Mouse (Mus musculus) activated CD4-positive, CD25-positive, alpha-beta regulatory T cell (primary cell): ENCODE measurements around the gene Slc41a1. TPM values are rescaled to one million over a fixed set of nuclear protein-coding genes. Genes with fewer than 3 reads are reported as not detected.

Source experiments
- polyA plus RNA-seq, 2 experiments: library from polyadenylated mRNA; unstranded; fragments of 100-300 nt; shearing (Covaris generic); gene quantifications; one replicate each; pipeline ENCODE4 v1.2.1; 2017

The Slc41a1 gene
- polyA plus RNA-seq = 10 to 100 TPM; 19.9 to 27.6 TPM

DNA sequence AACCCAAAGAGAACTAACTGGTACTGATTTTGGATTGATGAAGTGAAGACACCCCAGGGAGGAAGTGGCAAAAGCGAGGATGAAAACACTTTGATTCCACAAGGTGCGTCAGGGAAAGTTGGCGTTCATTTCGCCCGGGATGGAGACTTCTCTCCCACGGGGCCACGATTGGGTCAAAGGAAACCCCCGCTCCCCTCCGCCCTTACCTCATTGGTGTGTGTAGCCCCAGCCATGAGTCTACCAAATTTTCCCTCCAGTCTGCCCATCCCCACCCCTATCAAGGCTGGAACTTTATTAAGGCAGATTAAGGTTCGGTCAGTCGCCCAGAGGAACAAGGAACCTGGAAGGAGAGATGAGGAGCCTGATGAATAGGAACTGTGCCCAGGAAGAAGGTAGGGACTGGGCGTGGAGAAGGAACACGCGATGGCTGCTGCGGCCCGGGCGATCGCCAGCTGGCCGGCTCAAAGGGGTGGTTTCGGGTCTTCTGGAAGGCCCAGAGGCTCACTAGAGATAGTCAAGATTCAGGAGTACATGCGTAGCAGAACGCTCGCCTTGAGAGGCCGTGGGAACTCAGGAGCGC lies at the start of gene Slc41a1:
Gene Slc41a1 (plus strand): TSS at position 287 of the 580 bp plus-strand sequence.

DNA sequence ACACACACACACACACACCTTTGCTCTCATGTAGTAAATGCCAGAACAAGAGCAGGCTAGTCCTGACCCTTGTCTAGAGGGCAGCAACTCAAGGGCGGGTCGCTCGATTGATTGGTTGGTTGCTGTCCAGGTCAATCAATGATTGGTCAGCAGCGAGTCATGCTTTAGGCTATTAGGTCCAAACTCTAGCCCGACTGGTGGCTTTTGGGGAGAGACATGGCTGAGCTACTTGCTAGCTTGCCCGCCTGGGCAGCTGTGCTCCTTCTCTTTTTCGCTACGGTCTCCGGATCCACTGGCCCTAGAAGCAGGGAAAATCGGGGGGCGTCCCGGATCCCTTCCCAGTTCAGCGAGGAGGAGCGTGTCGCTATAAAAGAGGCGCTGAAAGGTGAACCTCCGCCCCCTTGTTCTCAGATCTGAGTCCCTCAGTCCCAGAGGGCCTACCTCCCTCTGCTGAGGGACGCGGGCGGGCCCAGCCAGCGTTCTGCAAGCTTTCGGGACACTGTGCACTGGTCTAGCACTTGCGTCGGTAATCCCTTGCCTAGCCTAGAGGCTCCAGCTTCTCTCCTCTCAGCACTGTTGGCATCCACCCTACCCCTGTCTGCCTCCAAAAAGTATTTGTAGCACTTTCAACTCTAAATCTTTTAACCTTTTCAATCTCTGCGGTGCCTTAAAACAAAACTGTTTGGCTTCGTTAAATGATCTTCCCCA lies 29.9 kb upstream of the Slc41a1 start, which contains the start of gene Pm20d1:
Gene Pm20d1 (plus strand): TSS at position 180 of the 708 bp plus-strand sequence.

DNA sequence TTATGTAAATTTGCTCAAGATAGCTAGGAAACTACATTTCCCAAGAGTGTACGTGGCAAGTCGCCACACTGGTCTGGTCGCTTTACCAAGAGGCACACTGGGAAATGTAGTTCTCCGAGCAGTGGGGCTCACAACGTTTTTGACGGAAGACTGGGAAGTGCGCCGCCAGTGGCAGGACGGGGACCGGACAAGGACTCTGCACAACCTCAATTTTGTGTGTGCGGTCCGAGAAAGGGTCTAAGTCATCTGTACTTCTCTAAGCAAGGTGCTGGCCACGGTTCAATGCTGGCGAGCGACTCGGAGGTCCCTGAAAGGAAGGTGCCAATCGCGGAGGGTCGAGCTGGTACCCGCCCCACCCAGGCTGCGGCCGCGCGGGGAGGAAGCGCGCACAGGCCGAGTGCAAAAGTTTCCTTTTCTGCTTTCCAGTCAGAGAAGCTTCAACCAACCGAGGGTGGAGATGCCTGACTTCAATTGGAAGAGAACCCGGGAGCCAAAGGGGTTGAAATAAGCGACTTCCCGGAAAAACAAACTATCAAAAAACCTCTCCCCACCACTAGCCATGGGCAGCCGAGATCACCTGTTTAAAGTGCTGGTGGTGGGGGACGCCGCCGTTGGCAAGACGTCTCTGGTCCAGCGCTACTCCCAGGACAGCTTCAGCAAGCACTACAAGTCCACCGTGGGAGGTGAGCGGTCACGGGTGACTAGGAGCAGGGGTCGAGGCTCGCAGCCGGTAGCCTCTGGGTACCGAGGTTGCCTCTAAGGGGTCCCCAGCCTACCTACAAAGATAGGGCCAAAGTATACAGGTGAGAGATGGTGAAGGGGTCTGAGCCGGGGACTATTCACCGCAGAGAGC lies 40.0 kb downstream of the Slc41a1 start, which contains the start of gene Rab29:
Gene Rab29 (plus strand): TSS at position 132 of the 853 bp plus-strand sequence.

Other genes with a start within 250 kb of the Slc41a1 start
- gene Avpr1b, start 228.3 kb upstream of the Slc41a1 start, polyA plus RNA-seq = under 1 TPM in 1 of 2 experiments, not detected in 1; 0.14 TPM
- gene Ctse, start 189.2 kb upstream of the Slc41a1 start, polyA plus RNA-seq = 100 to 1,000 TPM in 1 of 2 experiments, 10 to 100 TPM in 1; 18.0 to 405 TPM
- gene Rab7b, start 138.8 kb upstream of the Slc41a1 start, polyA plus RNA-seq = under 1 TPM; 0.44 to 0.74 TPM
- under 1 TPM in 1 of 2 experiments, not detected in 1; 0.39 TPM for gene Slc26a9, start 83.5 kb upstream of the Slc41a1 start, polyA plus RNA-seq
- gene Pm20d1, start 30.1 kb upstream of the Slc41a1 start, polyA plus RNA-seq = under 1 TPM in 1 of 2 experiments, not detected in 1; 0.61 TPM
- gene Rab29, start 39.7 kb downstream of the Slc41a1 start, polyA plus RNA-seq = 10 to 100 TPM; 51.4 to 55.4 TPM
- 10 to 100 TPM; 47.8 to 48.9 TPM for gene Nucks1, start 83.0 kb downstream of the Slc41a1 start, polyA plus RNA-seq
- 1 to 10 TPM; 1.1 to 1.4 TPM for gene Slc45a3, start 135.5 kb downstream of the Slc41a1 start, polyA plus RNA-seq
- gene Elk4, start 180.1 kb downstream of the Slc41a1 start, polyA plus RNA-seq = 10 to 100 TPM; 84.0 to 94.1 TPM
- gene Mfsd4a, start 240.6 kb downstream of the Slc41a1 start, polyA plus RNA-seq = 10 to 100 TPM; 81.3 to 88.4 TPM